Mouse (Mus musculus) heart, postnatal 14 days (tissue): ENCODE results near the gene Prtg. TPM values are rescaled to one million over a fixed set of nuclear protein-coding genes. Genes with fewer than 3 reads are reported as not detected.

Experiments used
- DNase-seq, 2 experiments: peaks; one replicate each; pipeline ENCODE4 v3.0.0; 2021 to 2022
- intact Hi-C: fragments of 180-260 bp; cut with DNase I; formaldehyde crosslinking; loops from one replicate; pipeline ENCODE4 v1.15.1; 2025
- total RNA-seq, 2 experiments: library from RNA; stranded (reverse); gene quantifications; 2 replicates each; pipeline ENCODE4 v1.2.3; 2021

Prtg gene
- total RNA-seq, 2 experiments from 2014 or later, result 0.12 to 0.14 TPM

DNA sequence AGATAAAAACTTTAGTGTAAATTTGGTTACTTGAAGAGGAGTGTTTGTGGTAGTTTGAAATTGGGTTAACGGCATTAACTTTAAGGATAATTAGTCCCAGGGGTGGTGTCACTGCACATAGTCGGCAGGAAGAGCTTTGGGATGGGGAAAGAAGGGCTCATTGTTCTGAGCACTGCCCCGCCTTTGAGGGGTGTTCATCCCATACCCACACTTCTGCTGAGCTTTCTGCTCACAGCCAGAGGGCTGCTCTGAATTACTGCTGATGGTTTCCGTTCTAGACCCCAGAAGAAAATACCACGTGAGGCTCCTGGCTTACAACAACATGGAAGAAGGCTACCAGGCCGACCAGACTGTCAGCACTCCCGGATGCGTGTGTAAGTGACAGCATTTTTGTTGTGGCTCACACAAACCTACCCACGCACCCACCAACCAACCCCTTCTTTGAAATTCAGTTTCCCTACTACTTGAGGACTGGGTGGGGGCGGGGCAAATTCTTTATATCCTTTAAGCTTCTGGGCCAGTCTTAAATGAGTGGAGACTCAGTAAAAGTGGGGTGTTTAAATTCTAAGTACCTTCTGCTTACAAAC, 83.9 kb downstream of the Prtg start:
- intact Hi-C loops, result loop anchor here (5.0 kb wide), 2 partner anchors 62 to 202 kb away; no protein-coding TSS in a partner anchor
- DNase-seq, result no peak

DNA sequence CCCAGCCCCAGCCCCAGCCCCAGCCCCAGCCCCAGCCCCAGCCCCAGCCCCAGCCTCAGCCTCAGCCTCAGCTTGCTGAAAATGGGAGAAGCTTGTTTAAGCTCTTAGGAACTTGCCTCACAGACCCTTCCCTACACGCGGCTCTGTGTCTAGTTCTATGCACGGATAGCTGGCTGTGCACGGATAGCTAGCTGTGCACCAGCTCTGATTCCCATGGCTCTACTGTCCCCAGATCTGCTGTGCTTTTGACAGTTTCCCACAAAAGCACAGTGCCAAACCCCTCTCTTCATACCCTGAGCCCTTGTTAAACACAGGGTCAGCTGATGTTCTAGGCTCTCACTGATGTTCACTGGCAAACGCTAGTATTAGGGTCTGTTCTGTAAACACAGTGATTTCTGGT, 86.1 kb downstream of the Prtg start:
- intact Hi-C loops, result loop anchor here (5.0 kb wide), 2 partner anchors 60 to 200 kb away; no protein-coding TSS in a partner anchor
- DNase-seq, result no peak

DNA sequence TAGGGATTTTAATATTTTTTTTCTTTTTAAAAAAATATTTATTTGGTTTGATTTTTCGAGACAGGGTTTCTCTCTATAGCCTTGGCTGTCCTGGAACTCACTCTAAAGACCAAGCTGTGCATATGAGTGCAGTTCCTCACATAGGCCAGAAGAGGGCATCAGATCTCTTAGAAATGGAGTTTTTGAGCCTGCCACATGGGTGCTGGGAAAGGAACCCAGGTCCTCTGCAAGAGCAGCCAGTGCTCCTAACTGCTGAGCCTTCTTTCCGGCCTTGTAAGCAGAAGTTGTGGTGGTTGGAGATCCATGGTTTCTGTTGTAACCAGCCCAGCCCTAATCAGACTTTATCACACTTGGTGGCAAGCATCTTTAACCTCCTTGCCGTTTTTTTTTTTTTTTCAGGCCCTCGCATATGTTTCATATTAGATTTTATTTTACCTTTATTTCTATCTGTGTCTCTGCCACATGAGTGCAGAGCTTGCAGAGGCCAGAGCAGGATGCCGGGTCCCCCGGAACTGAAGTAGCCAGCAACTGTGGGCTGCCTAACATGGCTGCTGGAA, 88.2 kb downstream of the Prtg start:
- intact Hi-C loops, result loop anchor here (5.0 kb wide), 2 partner anchors 57 to 197 kb away; no protein-coding TSS in a partner anchor
- no peak for DNase-seq

DNA sequence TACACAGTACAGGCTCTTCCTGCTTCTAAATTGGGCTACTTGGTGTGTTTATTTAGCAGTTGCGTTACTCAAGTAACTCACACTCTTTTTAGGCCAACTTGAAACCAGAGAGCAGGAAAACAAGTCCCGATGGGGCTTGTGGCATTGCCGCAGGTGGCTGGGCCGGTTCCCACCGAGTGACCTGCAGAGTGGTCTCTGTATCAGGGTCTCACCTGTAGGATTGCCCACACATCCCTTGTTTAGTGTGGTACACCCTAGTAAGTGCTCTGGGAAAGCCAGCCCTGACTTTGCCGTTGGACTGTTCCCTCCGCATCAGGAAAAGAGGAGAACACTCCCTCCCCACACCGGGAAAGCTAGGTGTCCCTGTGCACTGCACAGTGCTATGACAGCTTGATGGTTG, 95.4 kb downstream of the Prtg start:
- intact Hi-C loops, result no loop called here
- DNase-seq, result no peak

GRCm38 (mm10) chr9:72902611-72903010, 95.9 kb downstream of the Prtg start:
- DNase-seq, result peak in 1 of 2 experiments; percentile 19

GRCm38 (mm10) chr9:72906693-72907103, 100.0 kb downstream of the Prtg start:
- intact Hi-C loops, result no loop called here
- DNase-seq, result peak in 1 of 2 experiments; percentile 9

More at GRCm38 (mm10) chr9:72902611-72903010, 95.9 kb downstream of the Prtg start:
- intact Hi-C loops, result no loop called here

GRCm38 (mm10) chr9:72911381-72911780, 104.7 kb downstream of the Prtg start:
- no peak for DNase-seq
- intact Hi-C loops, result no loop called here

DNA sequence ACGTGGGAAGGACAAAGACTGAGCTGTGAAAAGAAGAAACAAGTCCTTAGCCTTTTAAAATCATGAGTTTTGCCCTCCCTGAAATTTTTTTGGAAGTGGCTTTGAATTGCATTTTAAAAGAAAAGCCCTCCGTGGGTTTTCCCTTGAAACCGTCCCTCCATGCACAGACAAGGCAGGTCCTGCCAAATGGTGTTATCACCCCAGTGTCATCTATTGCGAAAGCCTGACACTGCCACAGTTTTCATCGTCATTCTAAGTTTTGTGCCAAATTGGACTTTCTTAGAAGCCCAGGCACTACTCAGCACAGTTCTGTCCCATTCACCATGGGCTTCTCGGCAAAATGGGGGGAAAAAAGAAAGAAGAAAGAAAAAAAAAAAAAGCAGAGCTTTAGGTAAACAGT, 106.9 kb downstream of the Prtg start:
- intact Hi-C loops, result no loop called here
- DNase-seq, result no peak

GRCm38 (mm10) chr9:72915728-72916127, 109.1 kb downstream of the Prtg start:
- DNase-seq, result no peak
- intact Hi-C loops, result no loop called here

- no peak for DNase-seq
- intact Hi-C loops, result no loop called here
These were observed 116.4 kb downstream of the Prtg start for GRCm38 (mm10) chr9:72923068-72923467.

- intact Hi-C loops, result no loop called here
- DNase-seq, result peak; percentile 62 to 64
These were observed 118.6 kb downstream of the Prtg start, which contains the start of gene Pygo1 for GRCm38 (mm10) chr9:72925021-72925934. TSS of gene Pygo1 (plus strand) at chr9:72925645.

- intact Hi-C loops, result no loop called here
These were observed 119.2 kb downstream of the Prtg start for GRCm38 (mm10) chr9:72925935-72926258.

GRCm38 (mm10) chr9:72931166-72931790, 124.6 kb downstream of the Prtg start:
- DNase-seq, result no peak
- intact Hi-C loops, result no loop called here

More at GRCm38 (mm10) chr9:72925935-72926258, 119.2 kb downstream of the Prtg start:
- DNase-seq, result no peak

GRCm38 (mm10) chr9:72935309-72935708, 128.6 kb downstream of the Prtg start:
- intact Hi-C loops, result no loop called here
- no peak for DNase-seq

DNA sequence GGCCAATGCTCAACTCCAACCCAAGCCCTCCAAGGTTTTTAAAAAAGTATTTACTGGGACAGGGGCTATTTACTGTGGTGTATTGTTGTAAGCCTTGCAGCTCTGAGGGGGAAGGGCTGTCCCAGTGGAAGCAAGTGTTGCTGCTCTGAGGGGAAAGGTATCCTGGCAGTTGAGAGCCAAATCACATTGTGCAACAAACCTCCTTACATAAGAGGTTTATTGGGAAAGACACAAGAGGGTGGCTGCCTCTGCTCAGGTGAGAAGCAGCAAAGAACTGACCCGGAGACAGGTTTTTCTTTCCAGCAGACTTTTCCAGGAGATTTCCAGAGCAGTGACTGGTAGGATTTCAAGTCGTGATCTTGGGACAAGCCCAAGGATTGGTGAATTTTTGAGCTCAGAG, 129.6 kb downstream of the Prtg start:
- intact Hi-C loops, result no loop called here
- DNase-seq, result no peak

DNA sequence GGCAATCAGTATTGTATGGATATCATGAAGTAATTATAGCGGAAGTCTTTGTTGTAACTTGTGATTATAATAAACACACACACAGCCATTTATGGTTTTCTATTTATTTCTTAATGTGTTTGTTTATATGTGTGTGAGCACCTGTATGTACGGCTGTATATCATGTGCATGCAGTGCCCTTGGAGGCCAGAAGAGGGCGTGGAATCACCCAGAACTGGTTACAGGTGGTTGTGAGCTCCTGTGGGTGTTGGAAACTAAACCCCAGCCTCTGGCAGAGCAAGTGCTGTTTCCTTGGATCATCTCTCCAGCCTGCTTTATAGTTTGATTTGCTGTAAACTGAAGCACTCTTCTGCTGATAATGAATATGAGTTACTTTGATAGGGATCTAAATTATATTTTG, 136.8 kb downstream of the Prtg start:
- intact Hi-C loops, result no loop called here
- no peak for DNase-seq

GRCm38 (mm10) chr9:72944286-72944685, 137.6 kb downstream of the Prtg start:
- DNase-seq, result no peak
- intact Hi-C loops, result no loop called here

DNA sequence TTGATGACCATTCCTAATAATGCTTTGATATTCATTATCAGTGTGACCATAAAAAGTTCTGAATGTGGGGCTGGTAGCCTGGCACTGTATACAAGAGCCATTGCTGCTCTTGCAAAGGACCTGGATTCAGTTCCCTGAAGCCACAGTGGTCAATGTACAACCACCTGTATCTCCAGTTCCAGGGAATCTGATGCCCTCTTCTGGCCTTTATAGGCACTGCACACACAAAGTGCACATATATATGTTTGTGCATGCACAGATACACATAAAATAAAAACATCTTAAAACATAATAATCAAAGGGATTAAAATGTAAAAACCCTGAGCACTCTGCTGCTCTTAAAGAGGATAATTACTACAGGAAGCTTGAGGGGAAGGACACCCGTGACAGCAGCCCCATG, 140.3 kb downstream of the Prtg start:
- intact Hi-C loops, result no loop called here
- DNase-seq, result no peak

DNA sequence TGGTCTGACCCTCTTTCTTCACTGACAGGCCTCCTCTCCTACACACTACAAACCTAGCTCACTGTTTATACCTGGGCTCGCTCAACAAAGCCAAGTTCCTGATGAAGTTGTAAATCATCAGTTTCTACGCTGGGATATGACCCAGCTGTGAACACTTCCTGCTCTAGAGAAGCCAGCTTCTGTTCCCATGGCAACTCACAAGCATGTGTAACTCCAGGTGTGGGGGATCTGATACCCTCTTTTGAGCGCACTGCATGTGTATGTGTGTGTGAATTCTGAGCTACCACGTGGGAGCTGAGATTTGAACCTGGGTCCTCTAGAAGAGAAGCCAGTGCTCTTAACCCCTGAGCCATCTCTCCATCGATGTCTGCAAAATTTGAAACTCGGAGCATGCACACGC, 142.9 kb downstream of the Prtg start:
- intact Hi-C loops, result no loop called here
- no peak for DNase-seq

GRCm38 (mm10) chr9:72954746-72955145, 148.1 kb downstream of the Prtg start:
- intact Hi-C loops, result loop anchor here (5.0 kb wide), 1 partner anchor 62 kb away; no protein-coding TSS in a partner anchor
- DNase-seq, result no peak

- intact Hi-C loops, result no loop called here
- peak; percentile 25 to 57 for DNase-seq
These were observed 148.9 kb downstream of the Prtg start for GRCm38 (mm10) chr9:72955546-72955945.
